Mouse (Mus musculus) MEL (cell line): ENCODE results near the gene Tle3.

Source experiments
- CHD2 ChIP-seq: IDR thresholded peaks from 2 replicates; pipeline ENCODE4 v1.6.1; 2011; ENCODE audit warnings: low read length, improper control_type of control experiment
- CTCF ChIP-seq, 3 experiments: IDR thresholded peaks in 2 of 3; conservative IDR thresholded peaks in 1 of 3; 2 replicates each; pipeline ENCODE4 v1.5.1; 2011 to 2012; ENCODE audit warnings: low read length in 3 of 3, low read depth in 2 of 3, mild to moderate bottlenecking in 2 of 3, improper control_type of control experiment in 1 of 3, inconsistent platforms in 1 of 3, mixed read lengths in 1 of 3, moderate library complexity in 1 of 3; ENCODE audit not compliant: control insufficient read depth in 1 of 3, insufficient read depth in 1 of 3, poor library complexity in 1 of 3, severe bottlenecking in 1 of 3
- HCFC1 ChIP-seq: IDR thresholded peaks from 2 replicates; pipeline ENCODE4 v1.6.1; 2012; ENCODE audit warnings: low read depth, mild to moderate bottlenecking, inconsistent platforms, low read length, improper control_type of control experiment, moderate library complexity

GRCm38 (mm10) chr9:61384646-61385443 is 12.7 kb downstream of the Tle3 start:
- TF ChIP-seq CTCF (IDR thresholded peaks at IDR 0.05 in 2 of 3, conservative IDR thresholded peaks at IDR 0.05 in 1 of 3; ENCODE audit: control insufficient read depth in 1 of 3, insufficient read depth in 1 of 3, low read depth in 2 of 3, low read length in 3 of 3, poor library complexity in 1 of 3, severe bottlenecking in 1 of 3) (no peak), HCFC1 (no peak), CHD2 (no peak)
